Mouse (Mus musculus): Measurements from ENCODE around the gene Olfr1457.

Gene Olfr1457

DNA sequence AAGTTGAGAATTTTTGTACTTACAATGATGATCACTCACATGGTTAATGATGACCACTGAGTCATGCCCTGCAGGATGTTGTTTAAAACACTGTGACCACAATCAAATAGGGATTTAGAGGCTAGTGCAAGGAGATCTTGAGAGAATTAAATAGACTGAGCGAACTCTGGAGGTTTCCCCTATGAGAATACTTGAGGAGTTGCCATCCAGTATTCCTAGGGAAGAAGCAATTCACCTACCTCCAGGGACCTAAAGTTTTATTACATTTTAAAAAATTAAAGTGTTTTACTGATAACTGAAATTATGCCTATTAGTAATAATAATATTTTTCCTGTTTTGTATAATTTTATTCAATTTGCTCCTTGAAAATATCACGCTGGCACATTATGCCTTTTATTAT, at the start of gene Olfr1457:
Olfr1457 (minus strand) TSS at position 101 of the 400 bp plus-strand sequence.
- DNase-seq (ENCODE audit: low spot score) = no peak

DNA sequence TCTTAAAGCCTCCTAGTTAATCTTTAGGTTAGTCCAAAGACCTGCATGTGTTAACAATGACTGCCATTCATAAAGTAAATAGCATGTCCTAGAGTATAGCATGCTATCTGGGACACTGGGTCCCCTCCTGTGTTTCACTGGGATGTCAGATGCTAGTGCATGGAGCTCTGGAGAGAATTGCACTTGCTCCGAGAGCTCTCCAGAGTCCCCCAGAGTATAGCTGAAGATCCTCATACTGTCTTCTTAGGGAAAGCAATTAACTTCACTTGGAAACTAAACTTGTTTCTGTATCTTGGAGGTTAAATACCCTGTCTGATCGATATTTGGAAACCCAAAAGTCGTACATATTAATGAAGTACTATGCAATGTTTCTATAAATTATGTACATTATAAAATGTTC, 9.0 kb upstream of the Olfr1457 start, which contains the start of gene Olfr1458:
Olfr1458 (minus strand) TSS at position 101 of the 400 bp plus-strand sequence.
- no peak for DNase-seq (ENCODE audit: low spot score)

DNA sequence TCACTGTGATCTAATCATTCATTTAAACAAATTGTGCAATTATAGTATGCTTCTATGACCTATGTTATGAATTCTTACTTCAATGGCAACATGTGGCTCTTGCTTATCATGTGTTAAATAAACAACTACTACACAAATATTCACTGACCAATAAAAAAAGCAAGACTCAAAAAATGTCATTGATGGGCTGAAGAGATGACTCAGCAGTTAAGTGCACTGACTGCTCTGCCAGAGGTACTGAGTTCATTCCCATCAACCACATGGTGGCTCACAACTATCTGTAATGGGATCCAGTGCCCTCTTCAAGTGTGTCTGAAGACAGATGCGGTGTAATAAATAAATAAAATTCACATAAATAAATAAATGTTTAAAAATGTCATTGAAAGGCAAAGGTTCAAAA, 3.8 kb downstream of the Olfr1457 start:
- DNase-seq (ENCODE audit: low spot score) = no peak

DNA sequence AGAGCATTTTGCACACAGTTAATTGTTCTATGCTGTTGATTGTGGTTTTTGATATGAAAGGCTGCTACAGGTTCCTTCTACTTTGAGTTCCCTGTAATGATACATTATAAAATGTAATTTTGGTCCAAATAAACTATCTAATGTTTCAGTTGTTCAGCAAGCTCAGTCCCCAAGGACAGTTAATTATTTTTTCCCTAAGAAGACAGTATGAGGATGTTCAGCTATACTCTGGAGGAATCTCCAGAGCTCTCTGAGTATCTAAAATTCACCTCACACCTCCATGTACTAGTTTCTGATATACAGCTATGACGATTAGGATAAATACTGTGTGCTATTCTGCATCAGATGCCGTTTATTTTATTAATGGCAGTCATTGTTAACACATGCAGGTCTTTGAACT, 37.4 kb downstream of the Olfr1457 start, which contains the start of gene Olfr1454:
Olfr1454 (plus strand) TSS at position 301 of the 400 bp plus-strand sequence.
- no peak for DNase-seq (ENCODE audit: low spot score)

Measured in urinary bladder, postnatal 14 days (tissue).